Mouse (Mus musculus): ENCODE measurements at regions not wholly inside any gene's neighbourhood (a gene's known extent, or its start where the extent isn't known, plus 50 kb on each side); places are given as distances from the start of the nearest gene placed in this dataset.

GRCm38 (mm10) chr14:24993751-24994658 lies 465.0 kb upstream of the Zmiz1 start:
- in situ Hi-C loops (cut with MboI; ENCODE audit: low sequenced_read_pairs): no loop called here

- in situ Hi-C loops (cut with MboI; ENCODE audit: low sequenced_read_pairs): no loop called here
Observed at GRCm38 (mm10) chr14:24995226-24995625, 463.8 kb upstream of the Zmiz1 start.

- in situ Hi-C loops (cut with MboI; ENCODE audit: low sequenced_read_pairs): no loop called here
Observed at GRCm38 (mm10) chr14:24997786-24998509, 461.0 kb upstream of the Zmiz1 start.

DNA sequence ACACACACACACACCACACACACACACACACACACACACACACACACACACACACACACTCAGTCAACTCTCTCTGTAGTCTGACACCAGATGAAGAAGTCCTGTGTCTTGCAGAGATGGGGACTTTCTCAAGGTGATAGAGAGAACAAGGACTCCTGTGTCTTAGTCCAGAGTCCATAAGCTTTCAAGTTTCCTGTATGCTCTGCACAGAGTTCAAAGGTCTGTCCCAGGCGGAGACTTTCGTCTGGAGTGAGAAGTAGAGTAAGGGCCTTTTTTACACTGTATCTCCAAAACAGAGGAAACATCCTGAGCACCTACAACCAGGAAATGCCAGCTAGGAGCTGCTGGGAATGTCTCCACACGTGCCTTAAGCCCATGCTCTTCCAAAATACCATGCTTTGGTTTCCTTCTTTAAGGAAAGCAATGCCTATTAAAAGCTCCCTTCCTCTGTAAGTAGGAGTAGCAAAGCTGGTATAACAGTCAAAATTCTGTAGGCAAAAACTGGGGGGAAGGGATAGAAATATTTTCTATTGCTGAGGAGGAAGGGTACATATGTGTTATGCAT lies 459.9 kb upstream of the Zmiz1 start:
- in situ Hi-C loops (cut with MboI; ENCODE audit: low sequenced_read_pairs): no loop called here

DNA sequence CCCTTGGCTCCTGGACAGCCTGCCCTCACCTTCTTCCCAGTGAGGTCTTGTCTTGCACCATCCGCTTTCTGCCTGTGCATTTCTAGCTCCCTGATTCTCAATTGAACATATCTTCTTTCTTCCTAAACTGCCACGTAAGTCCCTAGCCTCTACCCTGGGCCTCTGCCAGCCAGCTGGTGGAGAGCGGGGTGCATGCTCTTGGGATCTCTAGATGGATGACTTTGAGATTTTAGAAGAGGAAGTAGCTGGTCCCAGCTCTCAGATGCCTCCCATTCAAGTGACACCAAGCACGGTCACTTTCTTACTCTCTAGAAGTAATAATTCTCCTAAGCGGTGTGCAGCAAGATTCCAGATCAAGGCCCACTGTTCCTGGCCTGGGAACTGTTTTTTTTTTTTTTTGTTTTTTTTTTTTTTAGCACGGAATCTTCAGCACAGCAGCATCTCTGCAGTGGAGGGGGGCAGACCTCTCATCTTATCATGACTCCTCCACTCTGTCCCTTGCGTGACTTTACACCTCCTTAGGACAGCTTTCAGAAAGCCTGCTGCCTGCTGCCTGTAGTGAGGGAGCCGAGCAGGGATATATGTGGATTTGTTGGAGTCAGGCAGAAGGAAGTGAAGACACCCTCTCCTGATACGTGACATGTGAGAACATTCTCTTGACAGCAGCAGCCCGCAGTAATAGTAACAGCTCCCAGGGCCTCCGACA lies 453.6 kb upstream of the Zmiz1 start:
- in situ Hi-C loops (cut with MboI; ENCODE audit: low sequenced_read_pairs): no loop called here

DNA sequence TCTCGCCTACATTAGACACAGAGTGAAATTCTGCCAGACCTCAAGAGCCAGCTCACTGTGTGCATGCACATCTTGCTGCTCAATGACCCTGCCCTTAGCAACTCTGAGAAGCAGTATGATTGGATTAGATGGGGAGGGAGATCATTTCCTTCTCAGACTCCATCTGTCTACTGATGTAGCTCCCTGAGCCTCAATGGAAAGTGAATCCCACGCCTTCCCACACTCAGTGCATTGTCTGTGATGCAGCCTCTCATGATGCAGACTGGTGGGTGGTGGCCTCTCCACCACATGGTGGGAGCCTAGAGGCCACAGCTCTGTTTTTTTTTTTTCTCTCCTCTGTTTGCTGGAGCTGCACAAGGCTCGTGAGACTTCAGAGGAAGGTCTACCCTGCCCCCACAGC lies 447.1 kb upstream of the Zmiz1 start:
- in situ Hi-C loops (cut with MboI; ENCODE audit: low sequenced_read_pairs): no loop called here

DNA sequence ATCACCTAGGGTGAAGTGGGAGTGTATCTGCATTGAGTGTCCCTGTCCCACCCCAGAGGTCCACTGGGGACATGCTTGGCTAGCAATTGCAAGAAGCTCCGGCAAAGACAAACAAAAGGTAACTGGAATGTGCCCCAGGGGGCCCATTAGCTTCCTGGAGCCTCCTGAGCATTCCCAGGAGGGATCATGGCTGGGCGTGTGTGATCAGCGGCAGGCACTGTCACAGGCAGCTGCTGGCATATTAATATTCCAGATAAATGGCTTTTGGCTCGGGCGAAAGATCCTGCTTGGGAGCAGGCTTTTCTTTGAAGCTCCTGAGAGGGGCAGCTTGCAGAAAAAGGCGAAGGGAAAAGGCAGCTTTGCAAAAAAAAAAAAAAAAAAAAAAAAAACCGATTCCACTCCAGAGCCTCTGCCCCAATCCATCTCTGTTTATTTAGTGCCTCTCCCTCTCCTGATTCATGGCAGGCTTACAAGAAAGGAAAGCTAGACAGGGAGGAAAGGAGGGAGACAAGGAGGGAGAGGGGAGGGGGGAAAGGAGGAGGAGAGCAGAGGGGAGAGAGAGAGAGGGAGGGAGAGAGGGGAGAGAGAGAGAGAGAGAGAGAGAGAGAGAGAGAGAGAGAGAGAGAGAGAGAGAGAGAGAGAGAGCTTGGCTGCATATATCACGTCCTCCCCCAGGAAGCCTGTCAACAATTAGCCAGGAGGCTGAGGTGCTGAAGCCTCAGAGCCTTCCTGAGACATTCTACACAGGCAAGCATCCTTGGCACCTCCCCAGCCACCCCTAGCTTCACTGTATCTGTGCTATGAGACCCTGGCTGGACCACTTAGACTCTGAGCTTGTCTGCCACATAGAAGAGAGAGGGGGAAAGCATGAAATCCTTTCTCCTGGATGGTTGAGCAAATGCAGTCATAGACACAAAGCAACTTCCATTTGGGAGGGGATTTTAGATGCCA lies 443.4 kb upstream of the Zmiz1 start:
- in situ Hi-C loops (cut with MboI; ENCODE audit: low sequenced_read_pairs): no loop called here

- in situ Hi-C loops (cut with MboI; ENCODE audit: low sequenced_read_pairs): no loop called here
Observed at GRCm38 (mm10) chr14:25017860-25018259, 441.1 kb upstream of the Zmiz1 start.

- in situ Hi-C loops (cut with MboI; ENCODE audit: low sequenced_read_pairs): no loop called here
Observed at GRCm38 (mm10) chr14:25019306-25019905, 439.6 kb upstream of the Zmiz1 start.

DNA sequence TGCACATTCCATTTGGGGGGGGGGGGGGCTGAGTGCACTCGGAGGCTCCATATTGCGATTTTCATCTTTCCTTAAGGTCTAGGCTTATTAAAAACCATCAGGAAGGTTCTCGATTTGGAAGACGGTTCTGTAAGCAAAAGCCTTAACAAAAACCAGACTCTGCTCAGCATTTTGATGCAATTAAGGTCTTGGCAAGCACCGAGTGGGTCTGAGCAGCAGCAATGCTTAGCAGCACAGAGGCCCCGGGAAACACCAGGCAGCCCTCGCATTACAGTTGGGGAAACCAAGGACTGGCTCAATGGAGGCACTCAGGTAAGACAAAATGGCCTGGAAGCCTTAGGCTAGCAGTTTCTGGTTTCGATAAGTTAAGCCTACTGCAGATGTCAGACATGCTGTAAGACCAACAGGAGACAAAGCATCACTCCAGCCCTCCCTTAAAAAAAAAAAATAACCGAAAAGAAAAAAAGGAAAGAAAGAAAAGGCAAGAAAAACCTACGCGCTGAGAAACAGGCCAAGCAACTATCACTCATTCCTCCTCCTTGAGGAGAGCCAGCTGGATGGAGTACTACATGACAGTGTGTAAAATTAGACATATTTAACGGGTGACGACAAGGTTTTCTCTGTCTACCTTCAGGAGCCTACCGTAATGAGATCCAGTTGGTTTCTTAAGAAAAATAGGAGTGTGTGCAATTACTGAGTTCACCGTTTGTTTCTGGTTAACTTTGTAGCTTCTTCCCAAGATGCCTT lies 436.3 kb upstream of the Zmiz1 start:
- in situ Hi-C loops (cut with MboI; ENCODE audit: low sequenced_read_pairs): no loop called here

- in situ Hi-C loops (cut with MboI; ENCODE audit: low sequenced_read_pairs): no loop called here
Observed at GRCm38 (mm10) chr14:25023270-25023800, 435.6 kb upstream of the Zmiz1 start.

GRCm38 (mm10) chr14:25025074-25025473 lies 433.9 kb upstream of the Zmiz1 start:
- in situ Hi-C loops (cut with MboI; ENCODE audit: low sequenced_read_pairs): no loop called here

- in situ Hi-C loops (cut with MboI; ENCODE audit: low sequenced_read_pairs): no loop called here
Observed at GRCm38 (mm10) chr14:25027076-25027475, 431.9 kb upstream of the Zmiz1 start.

GRCm38 (mm10) chr14:25027842-25028241 lies 431.1 kb upstream of the Zmiz1 start:
- in situ Hi-C loops (cut with MboI; ENCODE audit: low sequenced_read_pairs): no loop called here

DNA sequence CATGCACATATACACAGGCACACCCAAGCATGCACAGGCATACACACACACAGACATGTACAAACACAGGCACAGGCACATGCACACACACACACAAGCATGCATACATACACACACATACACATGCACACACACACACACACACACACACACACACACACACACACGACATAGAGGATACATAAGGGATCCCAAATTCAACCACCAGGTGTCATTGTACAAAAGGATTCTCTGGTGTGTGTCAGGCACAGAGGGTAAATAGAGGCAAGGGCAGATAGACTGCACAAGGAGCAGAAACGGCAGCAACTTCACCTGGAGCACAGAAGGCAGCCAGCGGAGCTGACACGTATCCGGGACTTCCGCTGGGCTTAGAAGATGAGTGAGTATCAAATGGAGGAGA lies 428.1 kb upstream of the Zmiz1 start:
- in situ Hi-C loops (cut with MboI; ENCODE audit: low sequenced_read_pairs): no loop called here

- in situ Hi-C loops (cut with MboI; ENCODE audit: low sequenced_read_pairs): no loop called here
Observed at GRCm38 (mm10) chr14:25031756-25032680, 427.0 kb upstream of the Zmiz1 start.

DNA sequence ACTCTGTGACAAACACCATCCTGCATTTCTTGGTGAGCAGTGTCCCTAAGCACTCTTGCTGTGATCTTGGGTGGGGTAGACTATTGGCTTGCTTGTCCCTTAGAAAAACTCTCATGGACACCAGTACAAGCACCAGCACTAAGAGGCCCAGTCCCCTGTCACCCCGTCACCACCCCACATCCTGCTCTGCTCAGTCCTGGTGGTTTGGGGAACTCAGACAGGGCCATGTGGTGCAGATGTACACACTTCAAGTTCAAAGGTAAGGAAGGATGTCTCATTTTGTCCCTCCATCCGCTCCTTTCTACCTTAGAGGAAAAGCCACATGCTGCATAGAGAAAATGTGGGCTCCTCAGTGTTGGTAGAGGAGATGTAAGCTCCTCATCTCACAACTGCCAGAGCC lies 426.1 kb upstream of the Zmiz1 start:
- in situ Hi-C loops (cut with MboI; ENCODE audit: low sequenced_read_pairs): no loop called here

DNA sequence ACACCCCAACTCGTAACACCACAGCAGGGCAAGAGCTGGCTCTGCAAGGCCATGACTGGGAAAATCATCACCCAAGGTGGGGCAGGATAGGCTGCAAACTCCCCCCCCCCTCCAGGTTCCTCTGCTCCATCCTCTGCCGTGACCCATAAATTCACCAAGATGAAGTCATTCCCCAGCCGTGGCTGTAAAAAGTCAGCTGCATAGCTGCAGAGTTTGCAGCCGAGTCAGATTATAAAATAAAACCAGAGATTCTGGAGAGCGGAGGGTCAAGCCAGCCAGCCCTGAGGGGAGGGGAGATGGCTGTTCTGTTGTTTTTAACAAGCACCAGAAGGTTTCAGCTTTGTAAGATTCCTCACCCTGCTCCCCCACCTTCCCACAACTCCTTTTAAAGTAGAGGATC lies 416.7 kb upstream of the Zmiz1 start:
- in situ Hi-C loops (cut with MboI; ENCODE audit: low sequenced_read_pairs): no loop called here
